Mouse (Mus musculus): Measurements from ENCODE around the gene Armc2. TPM values are rescaled to one million over a fixed set of nuclear protein-coding genes. Genes with fewer than 3 reads are reported as not detected.

Armc2 gene
- polyA plus RNA-seq, 1 experiment from 2014 or later, result 1.2 TPM

- H3K9me3 ChIP-seq (ENCODE audit: control insufficient read depth), result no peaks in the 10 kb centered on the region
- no peaks in the 10 kb centered on the region for H3K27me3 ChIP-seq (replicated peaks; ENCODE audit: control insufficient read depth, insufficient read depth, low read length)
- TF ChIP-seq CTCF (IDR thresholded peaks at IDR 0.05; ENCODE audit: low read depth), result no peak; the same call in 1 of the 2 replicates
- H3K9ac ChIP-seq (ENCODE audit: low read depth, low read length), result peak overlapping the region; percentile 89
- H3K4me2 ChIP-seq (replicated peaks; ENCODE audit: low read depth), result peak overlapping the region; percentile 88
- peak; percentile 96 for ATAC-seq
- peak overlapping the region; percentile 71 for H3K4me3 ChIP-seq (ENCODE audit: low read depth, low read length)
- peak overlapping the region; percentile 97 for H3K27ac ChIP-seq (ENCODE audit: low read depth, low read length)
- WGBS, result under 1% methylated on average over 65 of the region's 65 CpGs
- no peaks in the 10 kb centered on the region for H3K36me3 ChIP-seq (ENCODE audit: control insufficient read depth, insufficient read depth)
- H3K4me1 ChIP-seq (replicated peaks; ENCODE audit: control insufficient read depth, insufficient read depth, low read length), result no peaks in the 10 kb centered on the region
Observed at GRCm38 (mm10) chr10:41887080-41887821, 131.0 kb downstream of the Armc2 start.

GRCm38 (mm10) chr10:41883741-41884575, 134.3 kb downstream of the Armc2 start:
- ATAC-seq, result no peak
- Histone ChIP-seq H3K9me3 (ENCODE audit: control insufficient read depth) (no peaks in the 10 kb centered on the region), H3K4me3 (ENCODE audit: low read depth, low read length) (no peak overlapping the region), H3K4me1 (replicated peaks; ENCODE audit: control insufficient read depth, insufficient read depth, low read length) (no peaks in the 10 kb centered on the region), H3K9ac (ENCODE audit: low read depth, low read length) (no peak overlapping the region), H3K27me3 (replicated peaks; ENCODE audit: control insufficient read depth, insufficient read depth, low read length) (no peaks in the 10 kb centered on the region), H3K4me2 (replicated peaks; ENCODE audit: low read depth) (no peak overlapping the region), H3K27ac (ENCODE audit: low read depth, low read length) (no peak overlapping the region), H3K36me3 (ENCODE audit: control insufficient read depth, insufficient read depth) (no peaks in the 10 kb centered on the region)
- 66% methylated on average over 8 of the region's 8 CpGs for WGBS
- TF ChIP-seq CTCF (IDR thresholded peaks at IDR 0.05; ENCODE audit: low read depth), result no peak

GRCm38 (mm10) chr10:41881438-41881837, 136.8 kb downstream of the Armc2 start:
- no peak overlapping the region for H3K4me2 ChIP-seq (replicated peaks; ENCODE audit: low read depth)
- H3K4me1 ChIP-seq (replicated peaks; ENCODE audit: control insufficient read depth, insufficient read depth, low read length), result no peaks in the 10 kb centered on the region
- H3K4me3 ChIP-seq (ENCODE audit: low read depth, low read length), result no peak overlapping the region
- H3K27me3 ChIP-seq (replicated peaks; ENCODE audit: control insufficient read depth, insufficient read depth, low read length), result no peaks in the 10 kb centered on the region
- H3K9me3 ChIP-seq (ENCODE audit: control insufficient read depth), result no peaks in the 10 kb centered on the region
- no peak overlapping the region for H3K27ac ChIP-seq (ENCODE audit: low read depth, low read length)
- H3K9ac ChIP-seq (ENCODE audit: low read depth, low read length), result no peak overlapping the region
- H3K36me3 ChIP-seq (ENCODE audit: control insufficient read depth, insufficient read depth), result no peaks in the 10 kb centered on the region
- no peak for ATAC-seq
- 56% methylated on average over 4 of the region's 4 CpGs for WGBS
- TF ChIP-seq CTCF (IDR thresholded peaks at IDR 0.05; ENCODE audit: low read depth), result no peak

GRCm38 (mm10) chr10:41880777-41881176, 137.5 kb downstream of the Armc2 start:
- no peak for TF ChIP-seq CTCF (IDR thresholded peaks at IDR 0.05; ENCODE audit: low read depth)
- WGBS, result 40% methylated on average over 1 of the region's 1 CpGs
- Histone ChIP-seq H3K9me3 (ENCODE audit: control insufficient read depth) (no peaks in the 10 kb centered on the region), H3K4me1 (replicated peaks; ENCODE audit: control insufficient read depth, insufficient read depth, low read length) (no peaks in the 10 kb centered on the region), H3K9ac (ENCODE audit: low read depth, low read length) (no peak overlapping the region), H3K4me3 (ENCODE audit: low read depth, low read length) (no peak overlapping the region), H3K27ac (ENCODE audit: low read depth, low read length) (no peak overlapping the region), H3K4me2 (replicated peaks; ENCODE audit: low read depth) (no peak overlapping the region), H3K36me3 (ENCODE audit: control insufficient read depth, insufficient read depth) (no peaks in the 10 kb centered on the region), H3K27me3 (replicated peaks; ENCODE audit: control insufficient read depth, insufficient read depth, low read length) (no peaks in the 10 kb centered on the region)
- ATAC-seq, result no peak

- no peaks in the 10 kb centered on the region for H3K9me3 ChIP-seq (ENCODE audit: control insufficient read depth)
- no peaks in the 10 kb centered on the region for H3K4me1 ChIP-seq (replicated peaks; ENCODE audit: control insufficient read depth, insufficient read depth, low read length)
- TF ChIP-seq CTCF (IDR thresholded peaks at IDR 0.05; ENCODE audit: low read depth), result no peak
- H3K27ac ChIP-seq (ENCODE audit: low read depth, low read length), result no peak overlapping the region
- no peaks in the 10 kb centered on the region for H3K36me3 ChIP-seq (ENCODE audit: control insufficient read depth, insufficient read depth)
- ATAC-seq, result no peak
- H3K4me2 ChIP-seq (replicated peaks; ENCODE audit: low read depth), result no peak overlapping the region
- no peaks in the 10 kb centered on the region for H3K27me3 ChIP-seq (replicated peaks; ENCODE audit: control insufficient read depth, insufficient read depth, low read length)
- H3K9ac ChIP-seq (ENCODE audit: low read depth, low read length), result no peak overlapping the region
- H3K4me3 ChIP-seq (ENCODE audit: low read depth, low read length), result no peak overlapping the region
- WGBS, result 45% methylated on average over 4 of the region's 4 CpGs
Observed at GRCm38 (mm10) chr10:41880206-41880605, 138.0 kb downstream of the Armc2 start.

- Histone ChIP-seq H3K36me3 (ENCODE audit: control insufficient read depth, insufficient read depth) (no peaks in the 10 kb centered on the region), H3K4me1 (replicated peaks; ENCODE audit: control insufficient read depth, insufficient read depth, low read length) (no peaks in the 10 kb centered on the region)
- WGBS, result 76% methylated on average over 1 of the region's 1 CpGs
Observed at GRCm38 (mm10) chr10:41879675-41880074, 138.6 kb downstream of the Armc2 start.

More at GRCm38 (mm10) chr10:41879675-41880074, 138.6 kb downstream of the Armc2 start:
- TF ChIP-seq CTCF (IDR thresholded peaks at IDR 0.05; ENCODE audit: low read depth), result no peak
- no peaks in the 10 kb centered on the region for H3K9me3 ChIP-seq (ENCODE audit: control insufficient read depth)
- H3K27me3 ChIP-seq (replicated peaks; ENCODE audit: control insufficient read depth, insufficient read depth, low read length), result no peaks in the 10 kb centered on the region
- no peak overlapping the region for H3K4me3 ChIP-seq (ENCODE audit: low read depth, low read length)
- no peak for ATAC-seq
- no peak overlapping the region for H3K4me2 ChIP-seq (replicated peaks; ENCODE audit: low read depth)
- no peak overlapping the region for H3K27ac ChIP-seq (ENCODE audit: low read depth, low read length)
- no peak overlapping the region for H3K9ac ChIP-seq (ENCODE audit: low read depth, low read length)

Data from intestine, postnatal 0 days (tissue).